Mouse (Mus musculus) B cell, adult (primary cell): Measurements from ENCODE around the gene Apoc1. TPM values are rescaled to one million over a fixed set of nuclear protein-coding genes. Genes with fewer than 3 reads are reported as not detected.

ENCODE experiments used
- total RNA-seq: library from RNA; stranded (reverse); gene quantifications from 4 replicates; pipeline ENCODE4 v1.2.4, GENCODE M21; 2023; ENCODE audit not compliant: inconsistent age

Apoc1 gene
- total RNA-seq, result 1.9 to 4.3 TPM (median 2.0 TPM) in 3 of 4 replicates, not detected in the other

GRCm38 (mm10) chr7:19691873-19692865 is at the start of gene Apoc1:
Apoc1 (minus strand) TSS chr7:19692660.

GRCm38 (mm10) chr7:19715239-19716054 is 23.0 kb upstream of the Apoc1 start, which contains the start of gene Tomm40:
Tomm40 (minus strand) TSS chr7:19715438.

GRCm38 (mm10) chr7:19698907-19699826 is 6.7 kb upstream of the Apoc1 start, which contains the start of gene Apoe:
Apoe (minus strand) TSS chr7:19699188.

GRCm38 (mm10) chr7:19681202-19681694 is 11.2 kb downstream of the Apoc1 start, which contains the start of the genes Gm44805 and Apoc4:
Gm44805 (minus strand) TSS chr7:19681423.
Apoc4 (minus strand) TSS chr7:19681479.

GRCm38 (mm10) chr7:19677872-19678271 is 14.6 kb downstream of the Apoc1 start, which contains the start of gene Apoc2:
Apoc2 (minus strand) TSS chr7:19677941.

GRCm38 (mm10) chr7:19664955-19665841 is 27.3 kb downstream of the Apoc1 start, which contains the start of gene Clptm1:
Clptm1 (minus strand) TSS chr7:19665033.

Other genes with a start within 250 kb of the Apoc1 start
- gene Mark4, start 233.8 kb downstream of the Apoc1 start, total RNA-seq, result 25.7 to 29.5 TPM (median 27.5 TPM) in 4 replicates
- gene Exoc3l2, start 229.3 kb downstream of the Apoc1 start, total RNA-seq, result not detected in 4 replicates
- gene Bloc1s3, start 184.3 kb downstream of the Apoc1 start, total RNA-seq, result 4.9 to 6.9 TPM (median 6.1 TPM) in 4 replicates
- gene Trappc6a, start 184.3 kb downstream of the Apoc1 start, total RNA-seq, result 25.7 to 35.6 TPM (median 30.6 TPM) in 4 replicates
- 0.39 to 0.57 TPM (median 0.42 TPM) in 3 of 4 replicates, not detected in the other for gene Nkpd1, start 174.8 kb downstream of the Apoc1 start, total RNA-seq
- 50.2 to 62.6 TPM (median 55.2 TPM) in 4 replicates for gene Ppp1r37, start 129.6 kb downstream of the Apoc1 start, total RNA-seq
- gene Zfp296, start 115.4 kb downstream of the Apoc1 start, total RNA-seq, result 11.5 to 13.5 TPM (median 12.6 TPM) in 4 replicates
- 75.7 to 86.9 TPM (median 84.1 TPM) in 4 replicates for gene Gemin7, start 115.1 kb downstream of the Apoc1 start, total RNA-seq
- gene Clasrp, start 88.2 kb downstream of the Apoc1 start, total RNA-seq, result 100 to 118 TPM (median 109 TPM) in 4 replicates
- gene Relb, start 63.2 kb downstream of the Apoc1 start, total RNA-seq, result 110 to 121 TPM (median 118 TPM) in 4 replicates
- gene Clptm1, start 27.6 kb downstream of the Apoc1 start, total RNA-seq, result 75.3 to 90.5 TPM (median 78.3 TPM) in 4 replicates
- gene Apoc2, start 14.7 kb downstream of the Apoc1 start, total RNA-seq, result not detected in 4 replicates
- not detected in 4 replicates for gene Gm44805, start 11.2 kb downstream of the Apoc1 start, total RNA-seq
- gene Apoc4, start 11.2 kb downstream of the Apoc1 start, total RNA-seq, result not detected in 4 replicates
- gene Apoe, start 6.5 kb upstream of the Apoc1 start, total RNA-seq, result 84.7 to 201 TPM (median 96.1 TPM) in 4 replicates
- gene Tomm40, start 22.8 kb upstream of the Apoc1 start, total RNA-seq, result 52.3 to 57.5 TPM (median 53.4 TPM) in 4 replicates
- gene Nectin2, start 57.8 kb upstream of the Apoc1 start, total RNA-seq, result 0.51 TPM in 1 of 4 replicates, not detected in the others
- gene Bcam, start 78.4 kb upstream of the Apoc1 start, total RNA-seq, result 0.27 TPM in 1 of 4 replicates, not detected in the others
- gene Cblc, start 104.1 kb upstream of the Apoc1 start, total RNA-seq, result 0.78 to 1.3 TPM (median 0.86 TPM) in 3 of 4 replicates, not detected in the other
- gene Bcl3, start 130.1 kb upstream of the Apoc1 start, total RNA-seq, result 66.2 to 80.5 TPM (median 75.1 TPM) in 4 replicates
- not detected in 4 replicates for gene Gm19345, start 159.3 kb upstream of the Apoc1 start, total RNA-seq
- gene Ceacam16, start 168.6 kb upstream of the Apoc1 start, total RNA-seq, result 15.4 to 22.5 TPM (median 16.2 TPM) in 4 replicates
- gene Ceacam19, start 195.3 kb upstream of the Apoc1 start, total RNA-seq, result not detected in 4 replicates
- gene Pvr, start 228.5 kb upstream of the Apoc1 start, total RNA-seq, result 15.8 to 22.5 TPM (median 19.3 TPM) in 4 replicates